Mouse (Mus musculus) CD4-positive, CD25-positive, alpha-beta regulatory T cell, adult 2 months (primary cell): Measurements from ENCODE around the gene F2r.

ENCODE experiments used
- DNase-seq: peaks from one replicate; pipeline ENCODE4 v3.0.0-alpha.2; 2012; ENCODE audit warnings: low read depth, low spot score

The F2r gene

DNA sequence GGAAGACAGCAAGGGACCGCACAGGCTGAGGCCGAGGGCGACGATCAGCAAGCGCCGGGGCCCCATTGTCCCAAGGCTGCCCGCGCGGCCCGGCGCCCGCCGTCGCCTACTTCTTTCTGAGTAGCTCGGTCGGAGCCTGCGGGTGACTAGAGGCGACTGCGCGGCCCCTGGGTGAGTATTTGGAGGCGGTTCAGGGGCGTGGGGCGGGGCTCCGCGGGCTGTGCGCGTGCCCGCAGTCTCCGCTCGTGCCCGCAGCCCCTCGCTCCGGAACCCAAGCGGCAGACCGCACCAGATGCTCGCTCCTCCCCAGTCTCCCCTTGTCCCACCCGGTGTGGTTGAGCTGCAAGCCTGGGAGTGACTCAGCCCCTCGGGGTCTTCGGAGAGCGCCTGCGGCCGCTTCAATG is at the start of gene F2r:
TSS of gene F2r (minus strand) at position 179 of the 404 bp plus-strand sequence.
- DNase-seq = peak; percentile 89

GRCm38 (mm10) chr13:95667260-95667659 is 49.0 kb upstream of the F2r start:
- DNase-seq = no peak

DNA sequence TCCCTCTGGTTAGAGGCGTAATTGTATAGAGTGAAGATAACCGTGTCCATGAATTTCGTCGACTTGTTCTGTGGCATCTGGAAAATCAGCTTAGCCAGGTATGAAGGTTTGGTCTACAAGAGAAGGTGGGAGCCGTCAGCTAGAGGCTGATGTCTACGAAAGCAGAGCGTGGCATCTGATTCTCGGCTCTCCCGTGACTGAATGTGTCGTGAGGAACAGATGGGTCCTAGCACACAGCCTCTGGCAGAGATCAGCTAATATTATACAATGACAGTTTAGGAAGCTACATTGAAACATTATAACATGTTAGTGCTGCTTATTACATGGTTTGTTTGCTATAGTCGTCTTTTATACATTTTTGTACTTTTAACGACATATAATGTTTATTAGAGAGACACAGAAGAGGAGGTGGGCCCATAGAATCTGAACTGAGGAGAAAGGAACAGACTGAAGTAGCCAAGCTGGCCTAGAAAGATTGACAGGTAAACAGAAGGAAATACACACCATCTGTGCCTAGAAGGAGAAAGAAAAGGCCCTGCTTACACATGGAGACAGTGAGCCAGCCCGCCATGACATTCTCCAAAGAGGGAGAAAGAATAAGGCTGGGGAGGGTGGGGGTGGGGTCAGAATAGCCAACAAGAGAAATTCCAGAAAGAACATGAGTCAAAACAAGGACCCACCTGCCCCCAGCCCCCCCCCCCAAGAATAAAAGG is 47.5 kb upstream of the F2r start:
- no peak for DNase-seq

DNA sequence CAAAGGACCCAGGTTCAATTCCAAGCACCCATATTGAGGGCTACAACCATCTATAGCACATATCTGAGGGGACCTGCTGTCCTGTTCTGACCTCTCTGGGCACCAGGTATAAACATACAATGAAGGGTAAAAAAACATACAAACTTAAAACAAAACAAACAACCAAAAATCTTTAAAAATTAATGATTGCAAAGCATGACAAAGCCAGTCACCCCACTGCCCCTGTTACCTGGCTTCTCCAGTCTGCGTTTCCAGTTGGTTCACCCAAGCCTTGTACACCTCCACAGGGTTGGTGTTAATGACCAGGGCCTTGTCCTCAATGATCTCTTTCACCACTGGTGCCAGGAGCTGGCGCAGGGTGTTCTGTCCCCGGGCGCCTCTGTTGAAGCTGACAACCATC is 45.5 kb upstream of the F2r start:
- no peak for DNase-seq

- no peak for DNase-seq
Measured at GRCm38 (mm10) chr13:95659432-95659831, 41.1 kb upstream of the F2r start.

DNA sequence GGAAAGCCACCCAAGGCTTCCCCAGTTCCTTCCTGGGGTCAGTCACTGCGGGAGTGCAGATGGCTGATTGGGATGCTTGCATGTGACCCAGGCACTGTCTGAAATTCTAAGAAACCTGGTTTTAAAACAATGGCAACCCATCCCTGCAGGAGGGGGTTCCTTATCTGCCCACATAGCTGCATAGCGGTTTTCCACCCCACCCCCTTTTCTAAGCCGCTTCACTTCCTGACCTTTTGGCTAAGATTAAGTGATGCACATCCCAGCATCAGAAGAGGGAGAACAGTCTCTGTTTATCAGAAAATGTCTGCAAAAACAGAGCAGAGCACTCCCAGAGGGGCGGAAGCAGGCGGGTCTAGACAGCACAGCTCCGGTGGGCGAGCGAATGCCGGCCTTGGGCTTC is 38.9 kb upstream of the F2r start:
- DNase-seq = peak; percentile 10

DNA sequence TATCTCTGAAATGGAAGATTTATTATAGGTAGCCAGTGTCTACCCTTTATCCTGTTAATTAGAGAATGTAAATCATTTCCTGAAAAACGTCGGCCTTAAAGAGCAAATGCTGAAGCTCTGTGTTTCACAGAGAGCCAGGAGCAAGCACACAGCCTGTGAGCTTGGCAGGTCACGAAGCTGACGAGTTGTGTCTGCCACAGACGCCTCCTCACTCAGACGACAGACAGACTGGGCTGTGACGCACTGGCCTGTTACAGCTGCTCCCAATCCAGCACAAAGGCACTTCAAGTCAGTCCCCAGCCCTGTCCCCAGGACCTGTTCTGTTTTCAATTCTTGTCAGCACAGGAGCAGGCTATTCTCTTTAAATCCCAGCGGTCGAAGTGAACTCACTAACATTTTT is 37.0 kb upstream of the F2r start:
- no peak for DNase-seq

- no peak for DNase-seq
Measured at GRCm38 (mm10) chr13:95653696-95654095, 35.4 kb upstream of the F2r start.

DNA sequence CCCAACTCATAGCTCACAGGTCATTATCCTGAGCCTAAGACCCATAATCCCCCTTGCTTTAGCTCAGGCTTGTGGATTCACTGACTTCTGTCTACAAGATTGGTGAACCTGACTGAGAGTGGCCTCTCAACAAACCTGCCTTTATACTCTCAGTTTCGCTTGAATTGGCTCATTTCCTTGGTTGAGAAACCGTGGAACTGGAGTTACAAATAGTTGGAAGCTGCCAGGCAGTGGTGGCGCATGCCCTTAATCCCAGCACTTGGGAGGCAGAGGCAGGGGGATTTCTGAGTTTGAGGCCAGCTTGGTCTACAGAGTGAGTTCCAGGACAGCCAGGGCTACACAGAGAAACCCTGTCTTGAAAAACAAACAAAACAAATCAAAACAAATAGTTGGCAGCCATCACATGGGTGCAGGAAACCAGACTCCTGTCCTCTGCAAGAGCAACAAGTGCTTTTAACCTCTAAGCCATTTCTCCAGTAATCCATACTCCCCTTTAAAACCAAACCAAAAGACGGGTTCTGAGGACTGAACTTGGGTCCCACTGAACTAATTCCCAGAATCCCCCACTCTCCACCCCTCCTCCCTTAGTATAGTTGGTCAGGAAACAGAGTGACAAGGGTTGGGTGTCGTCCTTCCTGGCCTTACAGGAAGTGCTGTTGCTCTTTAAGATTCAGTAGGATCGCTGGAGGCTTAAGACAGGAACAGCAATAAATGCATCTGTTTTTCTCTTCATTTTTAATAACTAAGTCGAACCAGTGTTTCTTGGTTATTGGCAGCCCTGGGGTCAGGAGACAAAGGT is 33.8 kb upstream of the F2r start:
- DNase-seq = peak; percentile 14

DNA sequence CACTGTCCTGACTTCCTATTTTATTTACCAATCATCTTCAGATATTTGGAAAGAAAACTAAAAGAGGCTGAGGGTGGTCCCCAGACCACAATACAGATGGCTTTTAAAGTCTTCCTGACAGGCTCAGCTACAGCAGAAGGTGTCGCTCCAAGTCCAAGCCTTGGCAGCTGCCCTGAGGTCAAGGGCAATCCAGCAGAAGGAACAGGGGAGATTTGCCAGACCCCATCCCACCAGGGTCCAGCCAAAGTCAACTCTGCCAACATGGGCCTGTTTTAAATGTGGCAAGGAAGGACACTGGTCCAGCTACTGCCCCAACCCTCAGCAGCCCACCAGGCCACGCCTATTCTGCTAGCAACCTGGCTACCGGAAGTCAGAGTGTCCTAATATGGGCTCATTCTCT is 31.7 kb upstream of the F2r start:
- DNase-seq = no peak

DNA sequence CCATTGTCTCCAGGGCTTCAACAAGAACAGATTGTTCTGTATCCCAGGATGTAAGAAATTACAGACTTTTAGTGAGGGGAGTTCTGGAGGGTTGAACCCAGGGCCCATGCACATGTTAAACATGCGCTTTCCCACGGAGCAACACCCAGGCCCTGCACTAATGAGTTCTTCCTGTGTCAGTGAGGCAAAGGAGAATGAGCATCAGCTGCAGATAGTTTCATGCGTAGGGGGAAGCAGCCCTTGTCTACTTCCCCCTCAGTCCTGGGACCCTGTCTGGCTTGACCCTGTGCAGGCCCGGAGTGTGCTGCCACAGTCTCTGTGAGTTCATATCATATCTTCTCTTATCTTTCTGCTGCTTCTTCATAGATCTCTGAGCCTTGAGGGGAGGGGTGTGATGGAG is 29.0 kb upstream of the F2r start:
- DNase-seq = no peak

GRCm38 (mm10) chr13:95646687-95647111 is 28.4 kb upstream of the F2r start:
- no peak for DNase-seq

GRCm38 (mm10) chr13:95643740-95644139 is 25.5 kb upstream of the F2r start:
- no peak for DNase-seq

- no peak for DNase-seq
Measured at GRCm38 (mm10) chr13:95641061-95641986, 23.0 kb upstream of the F2r start.

- DNase-seq = no peak
Measured at GRCm38 (mm10) chr13:95640408-95640807, 22.1 kb upstream of the F2r start.

DNA sequence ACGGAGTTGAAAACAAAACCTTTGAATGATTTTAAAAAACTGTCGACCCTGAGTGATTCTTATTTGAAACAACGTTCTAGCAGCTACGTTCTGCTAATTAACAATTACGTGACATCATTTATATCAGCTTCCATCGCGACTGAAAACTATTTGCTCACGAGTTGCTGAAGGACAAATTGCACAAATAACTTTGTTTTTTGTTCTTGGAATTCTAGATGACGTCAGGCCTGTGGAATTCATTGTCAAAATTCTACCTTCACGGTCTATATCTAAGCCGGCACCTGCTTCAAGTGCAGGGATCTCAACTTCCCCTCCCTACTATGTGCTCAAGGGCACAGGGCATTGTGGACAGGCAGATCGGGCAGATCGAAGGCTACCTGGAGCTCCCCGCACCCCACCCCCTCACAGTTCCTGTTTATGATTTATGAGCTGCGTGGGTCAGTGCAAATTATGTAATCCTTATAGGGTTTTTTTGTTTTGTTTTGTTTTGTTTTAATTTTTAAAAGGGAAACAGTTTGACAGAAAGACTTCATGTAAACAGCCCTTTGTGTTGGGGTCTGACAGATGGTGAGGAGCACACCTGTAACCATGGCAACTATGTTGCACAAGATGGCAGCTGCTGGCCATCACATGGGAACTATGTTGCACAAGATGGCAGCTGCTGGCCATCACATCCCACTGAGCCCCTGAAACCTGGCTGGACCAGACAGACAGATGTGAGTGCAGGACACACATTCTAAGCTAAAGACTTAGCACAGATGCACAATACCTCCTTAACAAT is 21.2 kb upstream of the F2r start:
- no peak for DNase-seq

GRCm38 (mm10) chr13:95638894-95639293 is 20.6 kb upstream of the F2r start:
- DNase-seq = no peak

GRCm38 (mm10) chr13:95637737-95638136 is 19.4 kb upstream of the F2r start:
- no peak for DNase-seq

- no peak for DNase-seq
Measured at GRCm38 (mm10) chr13:95635301-95635700, 17.0 kb upstream of the F2r start.

DNA sequence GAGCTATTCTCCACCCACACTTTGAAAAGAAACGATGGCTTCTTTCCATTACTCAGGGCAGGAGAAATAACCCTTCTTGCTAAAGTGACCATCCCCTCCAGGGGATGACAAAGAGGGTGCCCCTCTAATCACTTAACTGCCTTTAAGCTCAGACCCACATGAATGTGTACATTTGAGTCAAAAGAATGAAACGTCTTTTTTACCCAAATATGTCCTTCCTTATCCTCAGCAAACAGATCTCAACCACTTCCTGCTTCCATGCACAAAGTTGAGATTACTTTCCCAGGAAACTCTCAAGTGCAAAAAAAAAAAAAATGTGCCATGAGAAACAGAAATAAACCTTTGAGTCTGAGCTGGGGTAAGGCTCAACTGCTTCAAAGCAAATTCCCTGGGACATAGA is 16.2 kb upstream of the F2r start:
- DNase-seq = no peak

GRCm38 (mm10) chr13:95633384-95633783 is 15.1 kb upstream of the F2r start:
- DNase-seq = no peak
